Mouse (Mus musculus) embryonic facial prominence, embryonic 13.5 days (tissue): ENCODE measurements at regions not wholly inside any gene's neighbourhood (a gene's known extent, or its start where the extent isn't known, plus 50 kb on each side); places are given as distances from the start of the nearest gene placed in this dataset.
A peak's percentile ranks its signal among the peaks of the same experiment; 100 is the strongest.

ENCODE experiments used
- ATAC-seq: fragments of 200-750 bp; cut with Nextera tagmentation; 2 replicates; pipeline ENCODE4 v1.8.0; 2017; ENCODE audit warnings: low read depth; ENCODE audit not compliant: insufficient number of reproducible peaks, insufficient read depth, low FRiP score, low TSS enrichment
- H3K27ac ChIP-seq: fragments of 300-500 bp; sonication (generic); 2 replicates; pipeline ENCODE4 v1.5.1; 2015; ENCODE audit warnings: moderate library complexity, mild to moderate bottlenecking, inconsistent platforms
- H3K27me3 ChIP-seq: fragments of 300-500 bp; sonication (generic); 2 replicates; pipeline ENCODE4 v1.6.1; 2015; ENCODE audit warnings: mild to moderate bottlenecking, inconsistent platforms
- H3K36me3 ChIP-seq: fragments of 300-500 bp; sonication (generic); 2 replicates; pipeline ENCODE4 v1.6.1; 2015; ENCODE audit warnings: mild to moderate bottlenecking, inconsistent platforms
- H3K4me1 ChIP-seq: fragments of 300-500 bp; sonication (generic); 2 replicates; pipeline ENCODE4 v1.6.1; 2015; ENCODE audit warnings: inconsistent platforms
- H3K4me2 ChIP-seq: fragments of 300-500 bp; sonication (generic); 2 replicates; pipeline ENCODE4 v1.6.1; 2015; ENCODE audit warnings: moderate library complexity, mild to moderate bottlenecking, inconsistent platforms
- H3K4me3 ChIP-seq: fragments of 300-500 bp; sonication (generic); 2 replicates; pipeline ENCODE4 v1.5.1; 2015; ENCODE audit warnings: mild to moderate bottlenecking, inconsistent platforms
- H3K9ac ChIP-seq: fragments of 300-500 bp; sonication (generic); 2 replicates; pipeline ENCODE4 v1.6.1; 2015; ENCODE audit warnings: mild to moderate bottlenecking, inconsistent platforms
- H3K9me3 ChIP-seq: fragments of 300-500 bp; sonication (generic); 2 replicates; pipeline ENCODE4 v1.6.1; 2016; ENCODE audit warnings: inconsistent platforms
- WGBS: fragments of 180-500 bp; shearing (Covaris S2); methylation state at CpG from one replicate; pipeline ENCODE4 v1.1.7; 2015; ENCODE audit warnings: mixed read lengths; 5-methylcytosine and 5-hydroxymethylcytosine counted together

DNA sequence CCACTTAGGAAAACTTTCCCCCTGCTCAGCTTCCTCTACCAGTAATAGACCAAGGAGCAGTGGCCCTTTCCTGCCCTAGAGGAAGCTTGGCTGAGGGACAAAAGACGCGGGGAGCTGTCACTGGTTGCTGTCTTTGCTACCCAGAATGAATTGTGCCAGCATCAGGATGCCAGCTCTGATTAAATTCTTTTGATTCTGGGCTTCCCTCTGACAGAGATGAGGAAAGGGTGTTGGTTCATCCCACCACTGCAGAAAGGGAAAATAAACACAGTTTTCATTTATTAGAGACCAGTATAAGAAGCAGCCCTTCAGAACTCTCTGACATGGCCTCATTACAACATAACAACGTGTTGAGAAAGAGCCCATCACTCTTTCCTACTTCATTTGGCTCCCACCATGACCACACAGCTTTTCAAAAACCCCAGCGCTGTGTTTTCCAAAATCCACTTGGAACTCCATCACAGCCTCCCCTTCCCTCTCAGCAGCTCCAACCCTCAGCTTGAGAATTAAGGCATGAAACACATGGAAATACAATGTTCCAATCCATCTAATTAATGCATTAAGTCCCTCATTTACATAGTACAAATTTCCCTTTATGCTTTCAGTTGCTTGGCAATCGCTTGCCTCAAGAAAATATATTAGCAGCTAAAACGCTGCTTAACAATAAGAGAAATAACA lies 429.6 kb downstream of the Efnb2 start:
- 76% methylated on average over 6 of the region's 6 CpGs for WGBS
- no peaks in the 10 kb centered on the region for H3K27me3 ChIP-seq
- H3K9me3 ChIP-seq: no peaks in the 10 kb centered on the region
- H3K36me3 ChIP-seq: no peaks in the 10 kb centered on the region
- no peak for ATAC-seq
- H3K4me1 ChIP-seq: no peaks in the 10 kb centered on the region
- no peak overlapping the region for H3K27ac ChIP-seq
- no peak overlapping the region for H3K4me2 ChIP-seq
- no peak overlapping the region for H3K9ac ChIP-seq
- H3K4me3 ChIP-seq: no peak overlapping the region

DNA sequence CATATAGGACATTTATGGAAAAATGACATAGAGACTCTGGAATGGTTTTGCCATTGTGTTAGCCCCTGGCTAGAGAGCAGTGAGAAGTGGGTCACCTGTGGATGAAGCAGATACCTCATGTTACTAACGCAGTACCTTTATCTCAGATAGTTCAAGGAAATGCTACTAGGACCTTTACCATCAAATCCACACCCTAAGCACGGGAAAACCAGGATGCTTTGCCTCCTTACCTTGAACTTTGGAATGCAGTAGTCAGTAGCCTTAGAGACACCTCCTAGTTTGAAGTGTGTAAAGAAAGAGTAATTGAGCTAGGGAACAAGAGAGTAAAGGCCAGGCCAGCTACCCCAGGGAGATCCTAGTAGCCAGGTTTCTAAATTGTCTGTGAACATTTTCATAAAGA lies 435.0 kb downstream of the Efnb2 start:
- H3K4me3 ChIP-seq: no peak overlapping the region
- no peak overlapping the region for H3K4me2 ChIP-seq
- WGBS: 79% methylated on average over 2 of the region's 2 CpGs
- no peak for ATAC-seq
- H3K36me3 ChIP-seq: no peaks in the 10 kb centered on the region
- H3K9me3 ChIP-seq: no peaks in the 10 kb centered on the region
- H3K27ac ChIP-seq: no peak overlapping the region
- no peaks in the 10 kb centered on the region for H3K4me1 ChIP-seq
- no peak overlapping the region for H3K9ac ChIP-seq
- no peaks in the 10 kb centered on the region for H3K27me3 ChIP-seq

DNA sequence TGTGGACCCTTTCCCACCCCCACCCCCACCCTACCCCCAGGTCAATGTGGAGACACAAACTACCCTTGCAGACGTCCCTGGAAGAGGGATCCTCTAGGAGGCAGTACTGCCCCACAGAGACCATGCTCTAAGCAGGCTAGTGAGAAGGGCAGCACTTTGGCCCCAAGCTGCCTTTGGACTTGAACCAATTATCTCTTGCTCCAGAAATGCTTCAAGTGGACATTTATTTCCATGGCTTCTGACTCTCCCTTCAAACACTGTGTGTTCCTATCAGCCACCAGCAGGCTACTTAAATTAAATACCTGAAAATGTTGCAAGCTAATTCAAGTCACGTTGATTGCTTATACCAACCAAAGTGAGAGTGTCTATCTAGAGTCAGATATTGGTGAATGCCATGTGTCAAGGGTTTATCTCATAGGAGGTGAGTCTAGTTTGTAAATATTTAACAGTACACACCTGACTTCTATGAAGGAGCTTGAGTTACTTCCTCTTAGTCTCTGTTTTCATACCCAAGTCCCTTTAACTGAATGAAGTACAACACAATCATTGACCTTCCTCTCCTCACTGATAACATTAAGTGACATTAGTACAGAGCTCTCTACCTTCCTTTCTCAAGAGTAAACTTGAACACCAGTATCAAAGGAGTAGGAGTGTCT lies 435.7 kb downstream of the Efnb2 start:
- no peak for ATAC-seq
- 67% methylated on average over 2 of the region's 2 CpGs for WGBS

DNA sequence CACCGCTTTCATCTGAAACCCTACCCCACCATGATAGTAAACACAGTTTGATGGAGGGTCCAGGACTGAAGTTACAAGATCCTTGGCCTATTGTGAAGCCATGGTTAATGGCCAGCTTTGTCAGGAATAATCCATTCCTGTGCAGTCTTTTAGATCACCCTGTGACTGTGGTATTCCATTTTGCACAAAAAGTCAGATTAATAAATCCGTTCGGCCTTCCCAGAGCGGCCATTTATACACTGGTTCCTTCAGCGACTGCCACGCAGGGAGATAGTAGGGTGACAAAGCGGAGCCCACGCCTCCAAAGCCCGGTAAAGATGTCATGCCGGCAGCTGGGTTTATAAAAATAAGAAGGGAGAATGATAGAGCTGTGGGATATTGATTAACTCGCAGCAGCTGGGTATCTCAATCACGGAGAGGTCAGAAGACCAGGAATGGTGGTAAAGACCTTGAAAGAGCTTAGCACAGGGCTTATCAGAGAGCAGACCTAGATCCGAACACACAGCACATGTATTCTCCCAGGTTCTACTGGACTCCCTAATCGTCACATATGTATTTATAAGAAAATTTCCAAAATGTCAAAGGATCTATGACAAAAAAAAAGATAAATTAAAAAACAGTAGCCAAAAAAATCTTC lies 440.5 kb downstream of the Efnb2 start:
- H3K27ac ChIP-seq: no peak overlapping the region
- no peaks in the 10 kb centered on the region for H3K9me3 ChIP-seq
- H3K4me2 ChIP-seq: no peak overlapping the region
- peaks cover 16% of the 10 kb centered on the region for H3K4me1 ChIP-seq
- no peak for ATAC-seq
- no peak overlapping the region for H3K9ac ChIP-seq
- no peak overlapping the region for H3K4me3 ChIP-seq
- H3K36me3 ChIP-seq: no peaks in the 10 kb centered on the region
- WGBS: 79% methylated on average over 14 of the region's 14 CpGs
- H3K27me3 ChIP-seq: no peaks in the 10 kb centered on the region; the same call in 1 of the 2 replicates

More for the DNA sequence above, 435.7 kb downstream of the Efnb2 start:
- Histone ChIP-seq H3K9me3 (no peaks in the 10 kb centered on the region), H3K4me3 (no peak overlapping the region), H3K27me3 (no peaks in the 10 kb centered on the region), H3K4me1 (no peaks in the 10 kb centered on the region), H3K27ac (no peak overlapping the region), H3K4me2 (no peak overlapping the region), H3K9ac (no peak overlapping the region), H3K36me3 (no peaks in the 10 kb centered on the region)

DNA sequence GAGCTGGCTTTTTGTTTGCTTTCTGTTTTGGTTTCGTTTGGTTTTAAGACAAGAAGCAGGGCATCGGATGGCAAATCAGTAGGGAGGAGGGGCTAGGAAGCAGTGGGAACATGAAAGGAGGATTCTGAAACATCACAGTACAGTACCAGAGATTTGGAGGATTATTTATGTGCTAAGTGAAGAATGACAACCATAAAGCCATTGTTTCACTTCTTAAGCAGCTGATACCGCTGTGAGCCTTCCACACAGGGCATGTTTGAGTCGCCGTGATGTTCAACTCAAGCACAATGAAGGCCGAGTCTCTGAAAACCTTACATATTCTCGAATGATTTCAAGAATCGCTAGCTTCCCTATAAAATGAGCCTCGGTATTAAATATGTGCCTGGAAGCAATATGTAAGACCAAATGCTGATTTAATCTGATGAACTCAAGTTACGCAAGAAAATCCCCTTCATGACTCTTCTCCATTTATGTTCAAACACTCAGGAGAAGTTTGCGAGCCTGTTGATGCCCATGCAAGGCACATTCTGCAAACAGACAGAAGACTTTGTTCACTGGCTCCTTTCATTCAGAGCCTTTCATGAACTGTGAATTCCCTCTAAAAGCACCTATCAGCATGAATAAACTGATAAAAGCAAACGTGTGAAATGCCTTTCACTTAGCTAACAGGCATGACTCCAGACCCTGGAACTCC lies 441.2 kb downstream of the Efnb2 start:
- 42% methylated on average over 12 of the region's 12 CpGs for WGBS
- Histone ChIP-seq H3K27ac (no peak overlapping the region), H3K4me3 (no peak overlapping the region), H3K4me2 (peak overlapping the region; percentile 24), H3K27me3 (no peaks in the 10 kb centered on the region; the same call in 1 of the 2 replicates), H3K9ac (no peak overlapping the region), H3K36me3 (no peaks in the 10 kb centered on the region), H3K9me3 (no peaks in the 10 kb centered on the region), H3K4me1 (peaks cover 16% of the 10 kb centered on the region)
- ATAC-seq: no peak

DNA sequence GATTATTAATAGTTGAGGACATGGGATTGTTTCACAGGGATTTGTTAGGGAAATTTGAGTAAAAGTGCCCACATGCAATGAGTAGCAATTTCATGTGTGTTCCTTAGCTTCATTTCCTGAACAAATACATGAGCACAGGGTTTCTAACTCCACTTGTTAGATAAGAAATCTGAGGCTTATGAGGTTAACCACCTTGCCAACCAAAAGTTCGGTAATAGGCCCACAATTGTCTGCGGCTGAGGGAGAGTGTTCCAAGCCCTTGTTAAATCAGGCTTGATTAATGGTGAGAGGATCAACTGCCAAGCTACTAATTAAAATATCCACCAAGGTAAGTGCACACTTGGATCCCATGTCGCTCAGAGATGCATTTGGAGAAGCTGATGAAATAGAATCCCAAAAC lies 468.0 kb downstream of the Efnb2 start:
- Histone ChIP-seq H3K9ac (no peak overlapping the region), H3K36me3 (no peaks in the 10 kb centered on the region), H3K4me2 (no peak overlapping the region), H3K9me3 (no peaks in the 10 kb centered on the region), H3K4me1 (no peaks in the 10 kb centered on the region), H3K27ac (no peak overlapping the region), H3K4me3 (no peak overlapping the region), H3K27me3 (no peaks in the 10 kb centered on the region)
- no peak for ATAC-seq
- WGBS: 75% methylated on average over 3 of the region's 3 CpGs

DNA sequence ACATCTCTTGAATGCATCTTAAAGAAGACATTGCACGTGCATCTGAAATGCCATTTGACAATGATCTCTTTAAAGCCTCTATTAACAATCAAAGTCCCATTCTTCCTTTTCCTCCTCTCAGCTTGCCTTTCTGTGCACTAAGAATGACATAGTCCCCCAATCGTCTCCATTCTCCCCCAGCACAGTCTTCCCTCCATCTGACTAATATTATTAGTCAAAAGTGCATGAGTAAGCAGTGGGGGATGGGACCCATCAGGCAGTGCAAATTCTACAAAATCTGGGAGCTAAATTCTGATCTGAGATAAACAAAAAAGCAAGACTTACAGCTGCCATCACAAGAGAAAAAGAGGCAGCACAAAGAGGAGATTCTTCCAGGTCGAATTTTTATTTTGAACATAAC lies 475.0 kb downstream of the Efnb2 start:
- no peaks in the 10 kb centered on the region for H3K36me3 ChIP-seq
- no peak overlapping the region for H3K27ac ChIP-seq
- H3K4me2 ChIP-seq: no peak overlapping the region
- H3K27me3 ChIP-seq: no peaks in the 10 kb centered on the region
- no peak overlapping the region for H3K9ac ChIP-seq
- no peaks in the 10 kb centered on the region for H3K9me3 ChIP-seq
- H3K4me3 ChIP-seq: no peak overlapping the region
- H3K4me1 ChIP-seq: no peaks in the 10 kb centered on the region
- 49% methylated on average over 3 of the region's 3 CpGs for WGBS
- ATAC-seq: no peak

DNA sequence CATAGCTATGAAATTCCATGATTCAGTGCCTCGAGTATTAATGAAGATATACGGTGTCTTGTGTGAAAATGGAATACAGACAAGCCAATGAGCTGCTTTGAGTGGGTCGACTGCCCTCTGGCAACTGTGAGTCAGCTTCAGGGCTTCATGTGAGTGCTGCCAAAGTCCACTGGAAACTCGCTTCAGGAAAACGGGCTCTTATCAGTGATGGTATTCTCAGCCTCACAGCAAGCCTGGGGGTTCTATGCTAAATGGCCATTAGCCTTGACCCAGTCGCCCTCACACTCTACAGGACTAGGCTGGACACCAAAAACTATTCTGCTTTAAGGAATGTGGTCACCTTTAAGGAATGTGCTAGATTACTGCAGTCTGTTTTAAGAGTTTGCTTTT lies 477.8 kb downstream of the Efnb2 start:
- H3K27me3 ChIP-seq: no peaks in the 10 kb centered on the region
- H3K4me1 ChIP-seq: no peaks in the 10 kb centered on the region
- no peak overlapping the region for H3K9ac ChIP-seq
- 64% methylated on average over 6 of the region's 6 CpGs for WGBS
- no peak overlapping the region for H3K27ac ChIP-seq
- H3K4me2 ChIP-seq: no peak overlapping the region
- H3K36me3 ChIP-seq: no peaks in the 10 kb centered on the region
- no peaks in the 10 kb centered on the region for H3K9me3 ChIP-seq
- no peak for ATAC-seq
- H3K4me3 ChIP-seq: no peak overlapping the region

DNA sequence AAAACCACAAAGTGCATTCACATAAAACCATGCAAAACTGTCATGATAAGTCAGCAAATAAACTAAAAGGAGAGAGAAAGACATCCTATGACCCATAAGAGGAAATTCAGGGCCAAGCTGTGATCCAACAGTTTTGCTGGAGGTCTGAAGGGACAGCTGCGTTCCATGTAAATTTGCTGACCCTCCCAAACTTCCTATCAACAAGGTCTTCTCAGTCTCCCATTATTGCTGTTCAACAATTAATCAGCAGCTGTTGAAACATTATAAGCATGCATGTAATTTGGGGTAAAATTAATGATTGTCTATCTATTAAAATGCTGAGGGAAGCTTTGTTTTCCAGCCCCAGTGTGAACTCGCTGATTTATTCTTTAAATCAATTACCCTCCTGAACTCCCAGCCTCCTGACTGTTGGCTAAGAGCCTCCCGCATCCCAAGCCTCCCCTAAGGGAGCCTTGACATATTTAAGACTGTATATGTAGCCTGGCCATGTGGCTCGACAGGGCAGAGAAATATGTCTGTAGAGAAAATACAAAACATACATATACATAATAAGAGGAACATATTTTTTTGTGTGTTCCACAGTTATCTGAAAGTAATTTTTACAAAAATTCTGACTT lies 478.3 kb downstream of the Efnb2 start:
- ATAC-seq: no peak

DNA sequence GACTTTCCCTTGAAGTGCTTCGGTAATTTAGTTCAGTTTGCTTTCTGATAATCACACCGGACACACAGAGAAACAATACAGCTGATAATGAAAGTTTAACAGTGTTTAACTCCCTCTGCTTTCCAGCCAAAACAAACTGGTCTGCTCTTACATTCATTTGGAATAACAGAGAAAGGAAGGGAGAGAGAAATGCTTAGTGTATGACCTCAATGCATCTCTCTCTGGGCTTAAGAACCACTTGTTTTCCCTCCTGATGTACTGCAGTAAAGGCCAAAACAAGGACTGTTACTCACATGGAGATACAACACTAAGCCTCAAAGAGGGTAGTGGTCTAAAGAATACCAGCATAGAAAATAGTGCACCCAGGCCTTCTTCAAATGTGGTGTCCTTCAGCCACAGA lies 478.9 kb downstream of the Efnb2 start:
- H3K9ac ChIP-seq: no peak overlapping the region
- no peak overlapping the region for H3K27ac ChIP-seq
- H3K36me3 ChIP-seq: no peaks in the 10 kb centered on the region
- WGBS: 75% methylated on average over 2 of the region's 2 CpGs
- H3K4me1 ChIP-seq: no peaks in the 10 kb centered on the region
- ATAC-seq: no peak
- H3K9me3 ChIP-seq: no peaks in the 10 kb centered on the region
- H3K4me3 ChIP-seq: no peak overlapping the region
- no peaks in the 10 kb centered on the region for H3K27me3 ChIP-seq
- H3K4me2 ChIP-seq: no peak overlapping the region

More for the DNA sequence above, 478.3 kb downstream of the Efnb2 start:
- no peak overlapping the region for H3K9ac ChIP-seq
- no peak overlapping the region for H3K4me3 ChIP-seq
- no peak overlapping the region for H3K4me2 ChIP-seq
- 61% methylated on average over 4 of the region's 4 CpGs for WGBS
- no peaks in the 10 kb centered on the region for H3K4me1 ChIP-seq
- no peaks in the 10 kb centered on the region for H3K27me3 ChIP-seq
- H3K36me3 ChIP-seq: no peaks in the 10 kb centered on the region
- no peak overlapping the region for H3K27ac ChIP-seq
- H3K9me3 ChIP-seq: no peaks in the 10 kb centered on the region

DNA sequence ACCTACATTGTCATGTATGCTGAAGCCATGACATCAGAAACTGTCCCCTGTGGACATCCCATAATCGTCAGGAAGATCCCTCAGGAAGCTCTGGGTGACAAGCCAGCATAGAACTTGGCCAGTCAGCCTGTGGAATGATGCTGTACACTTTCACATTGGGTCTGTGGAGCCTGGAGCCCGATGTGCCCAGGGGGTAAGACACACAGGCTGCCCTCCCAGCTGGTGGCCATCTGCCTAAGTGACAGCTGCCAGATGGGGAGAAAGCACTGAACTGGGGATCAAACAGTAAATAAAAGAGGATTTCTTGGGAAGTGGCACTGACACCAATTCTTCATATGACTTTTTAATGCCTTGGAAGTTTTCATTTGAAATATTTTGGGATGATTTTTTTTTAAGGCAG lies 486.8 kb downstream of the Efnb2 start:
- Histone ChIP-seq H3K36me3 (no peaks in the 10 kb centered on the region), H3K4me1 (peaks cover 3% of the 10 kb centered on the region; the same call in 1 of the 2 replicates), H3K9me3 (no peaks in the 10 kb centered on the region), H3K27me3 (no peaks in the 10 kb centered on the region), H3K9ac (no peak overlapping the region), H3K27ac (no peak overlapping the region), H3K4me2 (no peak overlapping the region), H3K4me3 (no peak overlapping the region)
- 34% methylated on average over 2 of the region's 2 CpGs for WGBS
- ATAC-seq: no peak
